Mouse (Mus musculus) MEL (cell line): ENCODE data around the gene Pml.
"Not testable (repeated sequence)": the region's sequence is repeated elsewhere in the genome, so short reads cannot be mapped to it uniquely, and the experiment has no call there.

Experiments used
- CHD1 ChIP-seq: IDR thresholded peaks from 2 replicates; pipeline ENCODE4 v1.6.1; 2012; ENCODE audit warnings: low read depth, mild to moderate bottlenecking, inconsistent platforms, low read length, improper control_type of control experiment
- CTCF ChIP-seq, 3 experiments: IDR thresholded peaks in 2 of 3; conservative IDR thresholded peaks in 1 of 3; 2 replicates each; pipeline ENCODE4 v1.5.1; 2011 to 2012; ENCODE audit warnings: low read length in 3 of 3, low read depth in 2 of 3, mild to moderate bottlenecking in 2 of 3, improper control_type of control experiment in 1 of 3, inconsistent platforms in 1 of 3, mixed read lengths in 1 of 3, moderate library complexity in 1 of 3; ENCODE audit not compliant: control insufficient read depth in 1 of 3, insufficient read depth in 1 of 3, poor library complexity in 1 of 3, severe bottlenecking in 1 of 3
- MXI1 ChIP-seq: IDR thresholded peaks from 2 replicates; pipeline ENCODE4 v1.6.1; 2011; ENCODE audit warnings: mild to moderate bottlenecking, low read depth, low read length, improper control_type of control experiment
- POLR2A ChIP-seq, 2 experiments: IDR thresholded peaks; 2 replicates each; pipeline ENCODE4 v1.6.1; 2011 to 2012; ENCODE audit warnings: low read length in 2 of 2, mild to moderate bottlenecking in 2 of 2, control low read depth in 1 of 2, improper control_type of control experiment in 1 of 2, low read depth in 1 of 2, moderate library complexity in 1 of 2; ENCODE audit not compliant: control insufficient read depth in 1 of 2, insufficient read depth in 1 of 2, poor library complexity in 1 of 2
- RCOR1 ChIP-seq: IDR thresholded peaks from 2 replicates; pipeline ENCODE4 v1.6.1; 2012; ENCODE audit warnings: low read depth, mild to moderate bottlenecking, inconsistent platforms, low read length, improper control_type of control experiment
- TAL1 ChIP-seq: IDR thresholded peaks from 2 replicates; pipeline ENCODE4 v1.6.1; 2012; ENCODE audit warnings: mild to moderate bottlenecking, inconsistent platforms, low read length, moderate library complexity, mixed read lengths
- USF1 ChIP-seq: IDR thresholded peaks from 2 replicates; pipeline ENCODE4 v1.6.1; 2014; ENCODE audit warnings: low read depth, mild to moderate bottlenecking, inconsistent platforms, low read length, improper control_type of control experiment, moderate library complexity
- USF2 ChIP-seq, 2 experiments: IDR thresholded peaks; 2 replicates each; pipeline ENCODE4 v1.6.1; 2011 to 2012; ENCODE audit warnings: improper control_type of control experiment in 2 of 2, low read length in 2 of 2, borderline replicate concordance in 1 of 2, inconsistent platforms in 1 of 2, low read depth in 1 of 2, mild to moderate bottlenecking in 1 of 2; ENCODE audit not compliant: insufficient read depth in 1 of 2
- ZC3H11A ChIP-seq: IDR thresholded peaks from 2 replicates; pipeline ENCODE4 v1.6.1; 2012; ENCODE audit warnings: low read depth, mild to moderate bottlenecking, inconsistent platforms, low read length, improper control_type of control experiment

GRCm38 (mm10) chr9:58253805-58254122 lies 4.2 kb upstream of the Pml start:
- TF ChIP-seq CTCF (IDR thresholded peaks at IDR 0.05 in 2 of 3, conservative IDR thresholded peaks at IDR 0.05 in 1 of 3; ENCODE audit: control insufficient read depth in 1 of 3, insufficient read depth in 1 of 3, low read depth in 2 of 3, low read length in 3 of 3, poor library complexity in 1 of 3, severe bottlenecking in 1 of 3); CHD1; POLR2A (IDR thresholded peaks at IDR 0.05; ENCODE audit: control insufficient read depth in 1 of 2, insufficient read depth in 1 of 2, low read depth in 1 of 2, low read length in 2 of 2, poor library complexity in 1 of 2); USF1; ZC3H11A; MXI1; TAL1; RCOR1; USF2 (IDR thresholded peaks at IDR 0.05; ENCODE audit: borderline replicate concordance in 1 of 2, insufficient read depth in 1 of 2, low read depth in 1 of 2, low read length in 2 of 2): not testable (repeated sequence)
